In genomic region chr13:17992697-17993514, GRCm38 (mm10) we compare ENCODE assay signal across 8 mouse cellular contexts. TPM values are rescaled to one million over a fixed set of nuclear protein-coding genes. Genes with fewer than 3 reads are reported as not detected.
DNase-seq lines count a peak whose midpoint lies in the region; ATAC-seq and TF ChIP-seq lines count a peak whose summit lies in the region.

Gene Yae1d1, minus strand, starts transcription at chr13:17993349.

- H3K4me1 ChIP-seq in CH12.LX (ENCODE audit: control insufficient read depth in 1 of 2, insufficient read depth in 2 of 2) = peaks cover 2 to 14% of the 10 kb centered on the region in 2 experiments; a peak in 2 of 4 replicates
- 0 out of 2 replicates have a peak, but pooled peaks cover 3% of the 10 kb centered on the region for H3K4me1 ChIP-seq in forebrain, embryonic 11.5 days (replicated peaks; ENCODE audit: control insufficient read depth, insufficient read depth, low read length)
- peaks cover 6% of the 10 kb centered on the region for H3K4me1 ChIP-seq in heart, embryonic 16.5 days (ENCODE audit: control insufficient read depth, insufficient read depth, low read length)
- H3K4me1 ChIP-seq in liver, embryonic 15.5 days (replicated peaks) = peaks cover 10% of the 10 kb centered on the region
- H3K4me1 ChIP-seq in neural tube, embryonic 12.5 days = 0 out of 2 replicates have a peak, but pooled peaks cover 4% of the 10 kb centered on the region

- DNase-seq in CH12.LX (ENCODE audit: extremely low read depth) = peak; percentile 88
- DNase-seq in c-Kit-positive CD71-positive TER-119-negative erythroid progenitor cells, embryonic 14.5 days (ENCODE audit: low read depth) = peak; percentile 87
- peak; percentile 96 for DNase-seq in forebrain, embryonic 11.5 days (ENCODE audit: low spot score)
- DNase-seq in kidney, postnatal 36 days = peak; percentile 92 to 98
- DNase-seq in telencephalon, adult 2 months (ENCODE audit: low read depth, low spot score) = peak; percentile 72

- peak within 1 kb of the TSS; percentile 97 for H3K9ac ChIP-seq in CH12.LX (ENCODE audit: insufficient read depth, low read depth)
- H3K9ac ChIP-seq in forebrain, embryonic 11.5 days (ENCODE audit: low read length) = peak within 1 kb of the TSS; percentile 86
- H3K9ac ChIP-seq in heart, embryonic 16.5 days (ENCODE audit: low read length) = peak within 1 kb of the TSS; percentile 88
- H3K9ac ChIP-seq in liver, embryonic 15.5 days = peak within 1 kb of the TSS; percentile 71
- peak within 1 kb of the TSS; percentile 77 for H3K9ac ChIP-seq in neural tube, embryonic 12.5 days

- H3K36me3 ChIP-seq in CH12.LX (replicated peaks in 1 of 2; ENCODE audit: control insufficient read depth in 1 of 2, insufficient read depth in 1 of 2, low read length in 1 of 2) = peaks cover 4 to 11% of the 10 kb centered on the region in 2 experiments
- H3K36me3 ChIP-seq in forebrain, embryonic 11.5 days (ENCODE audit: control insufficient read depth, insufficient read depth, low read length) = no peaks in the 10 kb centered on the region; the same call in 1 of the 2 replicates
- H3K36me3 ChIP-seq in heart, embryonic 16.5 days (ENCODE audit: control insufficient read depth, insufficient read depth) = no peaks in the 10 kb centered on the region; the same call in 1 of the 2 replicates
- H3K36me3 ChIP-seq in liver, embryonic 15.5 days (replicated peaks) = no peaks in the 10 kb centered on the region
- H3K36me3 ChIP-seq in neural tube, embryonic 12.5 days = peaks cover 3% of the 10 kb centered on the region; the same call in 1 of the 2 replicates

- H3K4me3 ChIP-seq in CH12.LX (replicated peaks in 1 of 3; ENCODE audit: low read depth in 2 of 3, low read length in 2 of 3, poor library complexity in 1 of 3) = peak within 1 kb of the TSS; percentile 94 to 100 (median 95)
- peak within 1 kb of the TSS; percentile 56 for H3K4me3 ChIP-seq in forebrain, embryonic 11.5 days (ENCODE audit: low read depth, low read length)
- H3K4me3 ChIP-seq in heart, embryonic 16.5 days (ENCODE audit: low read length) = peak within 1 kb of the TSS; percentile 88
- H3K4me3 ChIP-seq in liver, embryonic 15.5 days (replicated peaks) = peak within 1 kb of the TSS; percentile 75
- H3K4me3 ChIP-seq in neural tube, embryonic 12.5 days = peak within 1 kb of the TSS; percentile 68

- WGBS in forebrain, embryonic 11.5 days = under 1% methylated on average over 54 of the region's 54 CpGs
- under 1% methylated on average over 54 of the region's 54 CpGs for WGBS in heart, embryonic 16.5 days
- under 1% methylated on average over 54 of the region's 54 CpGs for WGBS in liver, embryonic 15.5 days (ENCODE audit: insufficient replicate concordance)
- under 1% methylated on average over 54 of the region's 54 CpGs for WGBS in neural tube, embryonic 12.5 days

- H3K4me2 ChIP-seq in CH12.LX (ENCODE audit: insufficient read depth, low read depth, poor library complexity, severe bottlenecking) = peak within 1 kb of the TSS; percentile 93
- peak within 1 kb of the TSS; percentile 73 for H3K4me2 ChIP-seq in forebrain, embryonic 11.5 days (ENCODE audit: low read depth, low read length, severe bottlenecking)
- peak within 1 kb of the TSS; percentile 88 for H3K4me2 ChIP-seq in heart, embryonic 16.5 days (ENCODE audit: low read depth, low read length)
- H3K4me2 ChIP-seq in liver, embryonic 15.5 days = peak within 1 kb of the TSS; percentile 90
- H3K4me2 ChIP-seq in neural tube, embryonic 12.5 days (replicated peaks) = peak within 1 kb of the TSS; percentile 78

- TF ChIP-seq POLR2A in CH12.LX (IDR thresholded peaks at IDR 0.05; ENCODE audit: low read depth, low read length) = peak; percentile 91

- peaks cover 9% of the 10 kb centered on the region for H3K79me2 ChIP-seq in CH12.LX (replicated peaks; ENCODE audit: control insufficient read depth, extremely low read depth, insufficient read depth, poor library complexity, severe bottlenecking)

- H3K27ac ChIP-seq in CH12.LX (ENCODE audit: insufficient read depth, low read depth) = no peak within 1 kb of the TSS
- H3K27ac ChIP-seq in forebrain, embryonic 11.5 days (ENCODE audit: low read depth, low read length) = peak within 1 kb of the TSS; percentile 50; the same call in 1 of the 2 replicates
- peak within 1 kb of the TSS; percentile 90 for H3K27ac ChIP-seq in heart, embryonic 16.5 days (ENCODE audit: low read length)
- H3K27ac ChIP-seq in liver, embryonic 15.5 days (replicated peaks) = peak within 1 kb of the TSS; percentile 66
- H3K27ac ChIP-seq in neural tube, embryonic 12.5 days = 0 out of 2 replicates have a peak within 1 kb of the TSS, but pooled peaks have one; percentile 9

- TF ChIP-seq RAD21 in CH12.LX (IDR thresholded peaks at IDR 0.05; ENCODE audit: low read depth, low read length) = no peak

- ATAC-seq in forebrain, embryonic 11.5 days (replicated peaks; ENCODE audit: low FRiP score) = peak; percentile 99
- ATAC-seq in heart, embryonic 16.5 days (replicated peaks; ENCODE audit: extremely low read depth, insufficient read depth, low FRiP score) = peak; percentile 96
- ATAC-seq in liver, embryonic 15.5 days (ENCODE audit: insufficient read depth) = peak; percentile 90
- ATAC-seq in neural tube, embryonic 12.5 days (ENCODE audit: low FRiP score, low read depth) = peak; percentile 99

- no peak for TF ChIP-seq EP300 in CH12.LX (IDR thresholded peaks at IDR 0.05; ENCODE audit: low read length)

- no peaks in the 10 kb centered on the region for H3K9me3 ChIP-seq in CH12.LX (replicated peaks; ENCODE audit: low read length)
- no peaks in the 10 kb centered on the region for H3K9me3 ChIP-seq in forebrain, embryonic 11.5 days (ENCODE audit: control insufficient read depth, low read length)
- no peaks in the 10 kb centered on the region for H3K9me3 ChIP-seq in heart, embryonic 16.5 days (replicated peaks; ENCODE audit: control insufficient read depth, low read length)
- H3K9me3 ChIP-seq in liver, embryonic 15.5 days (replicated peaks) = no peaks in the 10 kb centered on the region
- H3K9me3 ChIP-seq in neural tube, embryonic 12.5 days = no peaks in the 10 kb centered on the region

- dilution Hi-C loops in CH12.LX (cut with MboI; ENCODE audit: extremely low pct_ligation_motif_present, extremely low pct_unique_long_range_greater_than_20kb, low sequenced_read_pairs) = no loop called here

- TF ChIP-seq CTCF in CH12.LX (conservative IDR thresholded peaks at IDR 0.05 in 1 of 2, IDR thresholded peaks at IDR 0.05 in 1 of 2; ENCODE audit: low read depth in 2 of 2, low read length in 2 of 2) = peak in 1 of 2 experiments; percentile 58; a peak in 2 of 4 replicates

- in situ Hi-C loops in CH12.LX (cut with MboI; ENCODE audit: low pct_ligation_motif_present, low pct_unique_long_range_greater_than_20kb, low sequenced_read_pairs) = loop anchor here (10.0 to 25.0 kb wide), 2 partner anchors 48 to 256 kb away; partner anchors contain the start of gene Rala

- no peaks in the 10 kb centered on the region for H3K27me3 ChIP-seq in CH12.LX (replicated peaks)
- no peaks in the 10 kb centered on the region for H3K27me3 ChIP-seq in forebrain, embryonic 11.5 days (ENCODE audit: control insufficient read depth, insufficient read depth, low read length)
- H3K27me3 ChIP-seq in heart, embryonic 16.5 days (ENCODE audit: control insufficient read depth, insufficient read depth, low read length) = no peaks in the 10 kb centered on the region
- H3K27me3 ChIP-seq in liver, embryonic 15.5 days = no peaks in the 10 kb centered on the region
- H3K27me3 ChIP-seq in neural tube, embryonic 12.5 days (replicated peaks) = no peaks in the 10 kb centered on the region

TF ChIP-seq in CH12.LX, 34 proteins besides CTCF, POLR2A, EP300 and RAD21 (continues in another document):
- TF ChIP-seq ETS1 (conservative IDR thresholded peaks at IDR 0.05; ENCODE audit: low read depth, low read length) (peak; percentile 26; the same call in 1 of the 2 replicates), IRF4 (IDR thresholded peaks at IDR 0.05; ENCODE audit: low read depth, low read length) (peak; percentile 72), CHD2 (IDR thresholded peaks at IDR 0.05; ENCODE audit: low read length) (peak; percentile 90), CHD1 (IDR thresholded peaks at IDR 0.05; ENCODE audit: low read depth, low read length) (no peak), JUND (conservative IDR thresholded peaks at IDR 0.05; ENCODE audit: low read depth, low read length) (no peak), MEF2A (IDR thresholded peaks at IDR 0.05; ENCODE audit: borderline replicate concordance, low read depth, low read length) (0 out of 2 replicates have a peak, but pooled peaks have one; percentile 31), NRF1 (IDR thresholded peaks at IDR 0.05; ENCODE audit: low read depth, low read length) (0 out of 2 replicates have a peak, but pooled peaks have one; percentile 25), USF2 (conservative IDR thresholded peaks at IDR 0.05; ENCODE audit: low read depth, low read length) (no peak), GABPA (IDR thresholded peaks at IDR 0.05; ENCODE audit: insufficient replicate concordance, low read depth, low read length) (peak; percentile 72), USF1 (IDR thresholded peaks at IDR 0.05; ENCODE audit: low read depth, low read length) (no peak; the same call in 1 of the 2 replicates), TBP (conservative IDR thresholded peaks at IDR 0.05; ENCODE audit: low read depth, low read length) (peak; percentile 52; the same call in 1 of the 2 replicates), BHLHE40 (IDR thresholded peaks at IDR 0.05; ENCODE audit: low read depth, low read length) (peak; percentile 39; the same call in 1 of the 2 replicates), E2F4 (IDR thresholded peaks at IDR 0.05; ENCODE audit: insufficient replicate concordance, low read depth, low read length) (no peak), PAX5 (IDR thresholded peaks at IDR 0.05; ENCODE audit: low read length) (no peak), MYC (IDR thresholded peaks at IDR 0.05; ENCODE audit: low read depth, low read length) (peak; percentile 91), MAFK (IDR thresholded peaks at IDR 0.05; ENCODE audit: insufficient replicate concordance, low read length) (no peak), MAZ (IDR thresholded peaks at IDR 0.05; ENCODE audit: low read depth, low read length) (peak; percentile 55; the same call in 1 of the 2 replicates), SMC3 (IDR thresholded peaks at IDR 0.05; ENCODE audit: low read depth, low read length) (no peak; the same call in 1 of the 2 replicates), NELFE (IDR thresholded peaks at IDR 0.05; ENCODE audit: low read depth, low read length) (peak; percentile 96)

RNA-seq across cellular contexts. Expression of gene Yae1d1, which starts in this region (rescaled TPM):
- total RNA-seq in CH12.LX (2012; rRNA removed) = 26.0 and 32.9 TPM in 2 replicates
- 54.3 and 63.0 TPM in 2 replicates for total RNA-seq in CH12.LX (2014; rRNA removed)
- polyA plus RNA-seq in CH12.LX (2012; ENCODE audit: insufficient read length, low read depth) = 18.7 and 21.1 TPM in 2 replicates
- 90.4 and 94.8 TPM in 2 replicates for polyA plus RNA-seq in forebrain, embryonic 11.5 days (2014; fragmentation: Nextera tagmentation; extraction: Ambion mirVana)
- 71.6 and 72.4 TPM in 2 replicates for polyA plus RNA-seq in heart, embryonic 16.5 days (2015; fragmentation: Nextera tagmentation; extraction: Ambion mirVana)
- polyA plus RNA-seq in liver, embryonic 15.5 days (2015; fragmentation: Nextera tagmentation; extraction: Ambion mirVana) = 20.5 and 21.2 TPM in 2 replicates
- 88.2 and 91.5 TPM in 2 replicates for polyA plus RNA-seq in neural tube, embryonic 12.5 days (2016; fragmentation: Nextera tagmentation; extraction: Ambion mirVana)
